Mouse (Mus musculus) heart, embryonic 16.5 days (tissue): ENCODE data around the gene Tvp23b. TPM values are rescaled to one million over a fixed set of nuclear protein-coding genes. Genes with fewer than 3 reads are reported as not detected.

Experiments
- ATAC-seq: fragments of 200-750 bp; cut with Nextera tagmentation; replicated peaks from 2 replicates; pipeline ENCODE4 v1.8.0; 2017; ENCODE audit warnings: moderate number of reproducible peaks; ENCODE audit not compliant: insufficient read depth, low FRiP score; ENCODE audit errors: extremely low read depth
- H3K27ac ChIP-seq: fragments of 300-500 bp; sonication (generic); 2 replicates; pipeline ENCODE4 v1.5.1; 2014; ENCODE audit warnings: mild to moderate bottlenecking, low read length, control low read depth, moderate library complexity
- H3K27me3 ChIP-seq: fragments of 300-500 bp; sonication (generic); 2 replicates; pipeline ENCODE4 v1.6.1; 2014; ENCODE audit warnings: low read length, mixed read lengths; ENCODE audit not compliant: control insufficient read depth, insufficient read depth
- H3K36me3 ChIP-seq: fragments of 300-500 bp; sonication (generic); 2 replicates; pipeline ENCODE4 v1.6.1; 2014; ENCODE audit not compliant: control insufficient read depth, insufficient read depth
- H3K4me1 ChIP-seq: fragments of 300-500 bp; sonication (generic); 2 replicates; pipeline ENCODE4 v1.6.1; 2014; ENCODE audit warnings: low read length, mixed read lengths; ENCODE audit not compliant: control insufficient read depth, insufficient read depth
- H3K4me2 ChIP-seq: fragments of 300-500 bp; sonication (generic); 2 replicates; pipeline ENCODE4 v1.6.1; 2014; ENCODE audit warnings: low read depth, mild to moderate bottlenecking, control low read depth, low read length
- H3K4me3 ChIP-seq: fragments of 300-500 bp; sonication (generic); 2 replicates; pipeline ENCODE4 v1.5.1; 2014; ENCODE audit warnings: mild to moderate bottlenecking, control low read depth, low read length
- H3K9ac ChIP-seq: fragments of 300-500 bp; sonication (generic); 2 replicates; pipeline ENCODE4 v1.6.1; 2014; ENCODE audit warnings: low read length, control low read depth
- H3K9me3 ChIP-seq: fragments of 300-500 bp; sonication (generic); replicated peaks from 2 replicates; pipeline ENCODE4 v1.6.1; 2016; ENCODE audit warnings: low read length; ENCODE audit not compliant: control insufficient read depth
- WGBS: fragments of 180-500 bp; shearing (Covaris S2); extraction: QIAGEN DNeasy Blood & Tissue Kit; methylation state at CpG from one replicate; pipeline ENCODE4 v1.1.7; 2014; 5-methylcytosine and 5-hydroxymethylcytosine counted together
- polyA plus RNA-seq: library from polyadenylated mRNA; unstranded; fragments of >200 nt; fragmentation: Nextera tagmentation; extraction: Ambion mirVana; gene quantifications from 2 replicates; pipeline ENCODE4 v1.2.1, GENCODE M21; 2015

Gene Tvp23b
- polyA plus RNA-seq = 45.6 and 54.9 TPM in 2 replicates

DNA sequence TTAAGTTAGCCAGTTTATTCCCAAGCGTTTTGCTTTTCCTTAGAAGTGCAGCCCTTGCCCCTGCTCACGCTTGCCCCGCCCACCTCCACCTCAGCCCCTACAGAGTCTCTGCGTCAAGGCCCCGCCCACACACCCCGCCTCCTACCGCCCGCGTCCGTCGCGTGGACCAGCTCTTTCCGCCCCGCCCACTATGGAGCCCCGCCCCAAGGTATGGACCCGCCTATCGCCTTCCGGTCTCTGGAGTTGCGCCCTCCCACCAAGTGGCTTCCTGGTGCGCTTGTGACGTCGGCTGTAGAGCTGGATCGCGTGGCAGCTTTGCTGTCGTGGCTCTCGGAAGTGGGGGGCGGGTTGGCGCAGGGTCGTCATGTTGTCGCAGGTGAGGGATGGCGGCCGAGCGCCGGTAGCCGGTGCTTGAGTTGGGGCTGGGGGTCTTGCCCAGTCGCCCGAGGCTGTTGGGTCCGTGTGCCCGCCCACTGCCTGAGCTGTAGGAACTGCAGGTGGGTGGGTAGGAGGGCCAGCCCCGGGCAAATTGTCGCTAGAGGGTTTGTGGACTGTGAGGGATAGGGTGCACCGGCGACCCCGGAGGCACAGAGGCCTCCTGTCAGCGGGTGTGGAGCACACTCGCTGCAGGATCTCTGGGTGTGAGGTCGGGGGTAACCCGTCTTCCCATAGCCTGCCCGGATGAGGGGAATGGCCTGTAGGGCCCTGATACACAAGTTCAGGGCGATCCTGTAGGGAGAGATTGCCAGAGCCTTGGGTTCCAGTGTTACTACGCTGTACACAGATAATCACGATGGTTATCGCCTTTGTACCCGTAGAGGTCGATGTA, at the start of gene Tvp23b:
Gene Tvp23b, plus strand, starts transcription at position 236 of the 829 bp plus-strand sequence.
- under 1% methylated on average over 55 of the region's 55 CpGs for WGBS
- Histone ChIP-seq H3K9ac (peak within 1 kb of the TSS; percentile 91), H3K27me3 (no peaks in the 10 kb centered on the region), H3K9me3 (no peaks in the 10 kb centered on the region), H3K4me2 (peak within 1 kb of the TSS; percentile 90), H3K4me1 (peaks cover 7% of the 10 kb centered on the region), H3K27ac (peak within 1 kb of the TSS; percentile 88), H3K36me3 (peaks cover 13% of the 10 kb centered on the region), H3K4me3 (peak within 1 kb of the TSS; percentile 93)
- ATAC-seq = peak; percentile 96

DNA sequence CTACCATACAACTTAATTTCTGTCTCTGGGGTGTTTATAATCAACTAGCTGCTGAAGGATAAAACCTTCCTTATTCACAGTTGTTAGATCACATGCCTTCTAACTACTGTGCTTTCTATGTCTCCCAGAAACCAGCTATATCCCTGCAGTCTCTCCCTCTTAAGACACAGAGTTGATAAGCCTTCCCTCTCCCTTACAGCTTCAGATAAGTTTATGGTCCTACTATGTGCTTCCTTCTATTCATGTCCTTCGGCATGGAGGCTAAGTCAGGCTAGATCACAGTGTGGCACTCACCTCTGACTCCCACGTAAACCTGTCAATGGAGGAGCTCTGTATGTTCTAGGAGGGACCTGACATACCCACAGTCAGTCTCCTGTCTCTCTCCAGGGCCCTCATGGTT, 48.9 kb upstream of the Tvp23b start:
- H3K27me3 ChIP-seq = no peaks in the 10 kb centered on the region
- no peaks in the 10 kb centered on the region for H3K4me1 ChIP-seq
- H3K36me3 ChIP-seq = no peaks in the 10 kb centered on the region; the same call in 1 of the 2 replicates
- H3K9me3 ChIP-seq = no peaks in the 10 kb centered on the region
- no peak overlapping the region for H3K4me2 ChIP-seq
- no peak for ATAC-seq
- H3K9ac ChIP-seq = no peak overlapping the region
- WGBS = 72% methylated on average over 2 of the region's 2 CpGs
- H3K27ac ChIP-seq = no peak overlapping the region
- no peak overlapping the region for H3K4me3 ChIP-seq

GRCm38 (mm10) chr11:62831906-62832305, 47.3 kb upstream of the Tvp23b start:
- no peak overlapping the region for H3K9ac ChIP-seq
- no peak for ATAC-seq

DNA sequence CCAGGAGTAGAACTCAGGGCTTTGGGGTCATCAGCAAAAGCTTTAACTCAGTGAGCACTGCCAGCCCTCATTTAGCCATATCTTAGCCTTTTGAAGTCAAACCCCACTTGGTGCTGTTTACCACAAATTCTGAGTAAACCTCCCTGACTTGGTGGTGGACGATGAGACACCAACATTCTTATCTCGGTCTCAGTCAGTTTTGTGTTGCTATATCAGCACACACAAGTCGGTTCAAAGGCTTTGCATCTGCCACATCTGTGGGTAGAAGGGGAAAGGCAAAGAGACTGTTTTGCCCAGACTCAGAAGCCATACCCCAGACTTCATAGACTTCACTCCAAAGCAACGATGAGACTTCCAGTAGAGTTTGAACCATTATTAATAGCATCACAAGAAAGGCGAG, 34.7 kb upstream of the Tvp23b start:
- no peak overlapping the region for H3K4me2 ChIP-seq
- H3K9me3 ChIP-seq = no peaks in the 10 kb centered on the region
- H3K4me3 ChIP-seq = no peak overlapping the region
- WGBS = 75% methylated on average over 5 of the region's 5 CpGs
- H3K4me1 ChIP-seq = no peaks in the 10 kb centered on the region
- 0 out of 2 replicates have a peak, but pooled peaks cover 2% of the 10 kb centered on the region for H3K36me3 ChIP-seq
- H3K27me3 ChIP-seq = no peaks in the 10 kb centered on the region
- H3K27ac ChIP-seq = no peak overlapping the region
- no peak for ATAC-seq
- H3K9ac ChIP-seq = no peak overlapping the region

More at GRCm38 (mm10) chr11:62831906-62832305, 47.3 kb upstream of the Tvp23b start:
- no peak overlapping the region for H3K27ac ChIP-seq
- H3K36me3 ChIP-seq = no peaks in the 10 kb centered on the region; the same call in none of the 2 replicates
- H3K9me3 ChIP-seq = no peaks in the 10 kb centered on the region
- H3K27me3 ChIP-seq = no peaks in the 10 kb centered on the region
- no peak overlapping the region for H3K4me2 ChIP-seq
- no peaks in the 10 kb centered on the region for H3K4me1 ChIP-seq
- no peak overlapping the region for H3K4me3 ChIP-seq

GRCm38 (mm10) chr11:62845730-62846129, 33.5 kb upstream of the Tvp23b start:
- Histone ChIP-seq H3K9me3 (no peaks in the 10 kb centered on the region), H3K36me3 (0 out of 2 replicates have a peak, but pooled peaks cover 2% of the 10 kb centered on the region), H3K4me1 (no peaks in the 10 kb centered on the region), H3K9ac (no peak overlapping the region), H3K27me3 (no peaks in the 10 kb centered on the region), H3K27ac (no peak overlapping the region), H3K4me2 (no peak overlapping the region), H3K4me3 (no peak overlapping the region)
- 68% methylated on average over 3 of the region's 3 CpGs for WGBS
- no peak for ATAC-seq

- Histone ChIP-seq H3K4me2 (peak within 1 kb of the TSS; percentile 24), H3K4me3 (no peak within 1 kb of the TSS), H3K27me3 (no peaks in the 10 kb centered on the region), H3K9ac (no peak within 1 kb of the TSS), H3K9me3 (no peaks in the 10 kb centered on the region), H3K4me1 (no peaks in the 10 kb centered on the region), H3K36me3 (no peaks in the 10 kb centered on the region), H3K27ac (no peak within 1 kb of the TSS)
- ATAC-seq = no peak
- 39% methylated on average over 12 of the region's 12 CpGs for WGBS
Observed at GRCm38 (mm10) chr11:62846961-62847654, 32.1 kb upstream of the Tvp23b start, which contains the start of gene Fbxw10. Gene Fbxw10 (plus strand): TSS chr11:62847069.

- no peak for ATAC-seq
- Histone ChIP-seq H3K27ac (no peak overlapping the region), H3K27me3 (no peaks in the 10 kb centered on the region), H3K4me3 (no peak overlapping the region), H3K4me1 (no peaks in the 10 kb centered on the region), H3K4me2 (no peak overlapping the region), H3K36me3 (no peaks in the 10 kb centered on the region), H3K9me3 (no peaks in the 10 kb centered on the region), H3K9ac (no peak overlapping the region)
- WGBS = 53% methylated on average over 4 of the region's 4 CpGs
Observed at GRCm38 (mm10) chr11:62847655-62848191, 31.5 kb upstream of the Tvp23b start.

DNA sequence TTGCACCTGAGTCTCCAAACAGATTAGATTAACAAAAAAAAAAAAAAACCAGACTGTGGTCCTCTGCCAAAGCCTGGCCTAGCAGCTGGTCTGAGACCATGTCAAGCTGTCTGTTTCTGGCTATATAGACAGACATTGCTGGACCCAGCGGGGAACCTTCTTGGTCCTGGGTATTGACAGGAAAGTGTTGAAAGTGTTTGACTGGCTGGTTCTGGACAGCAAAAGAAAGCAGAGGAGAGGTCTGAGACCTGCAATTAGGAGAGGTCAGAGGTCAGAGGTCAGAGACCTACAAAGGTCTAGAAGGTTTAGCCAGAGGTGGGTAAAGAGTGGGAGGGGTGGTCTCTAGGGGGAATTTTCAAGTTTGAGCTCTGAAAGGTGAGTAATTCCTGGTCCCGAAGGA, 31.0 kb upstream of the Tvp23b start:
- Histone ChIP-seq H3K27ac (no peak overlapping the region), H3K36me3 (no peaks in the 10 kb centered on the region), H3K9ac (no peak overlapping the region), H3K4me2 (no peak overlapping the region), H3K4me3 (no peak overlapping the region), H3K27me3 (no peaks in the 10 kb centered on the region), H3K4me1 (no peaks in the 10 kb centered on the region), H3K9me3 (no peaks in the 10 kb centered on the region)
- 54% methylated on average over 2 of the region's 2 CpGs for WGBS
- no peak for ATAC-seq

DNA sequence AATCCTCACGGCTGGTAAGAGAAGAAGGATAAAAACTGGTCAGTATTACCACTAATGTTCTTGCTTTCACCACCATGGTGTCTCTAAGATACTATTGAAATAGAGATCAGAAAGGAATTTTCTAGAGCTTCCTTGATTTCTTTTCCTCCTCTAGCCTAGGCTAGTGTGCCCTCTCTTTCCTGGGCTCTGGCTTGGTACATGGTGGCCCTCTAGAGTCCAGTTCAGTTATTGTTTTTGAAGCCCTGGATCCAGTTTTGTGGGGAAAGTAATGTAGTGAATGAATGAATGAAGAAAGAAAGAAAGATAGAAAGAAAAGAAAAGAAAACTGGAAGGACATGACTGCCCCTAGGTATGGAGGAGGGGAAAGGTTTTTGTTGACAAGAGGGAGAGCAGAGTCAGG, 28.1 kb upstream of the Tvp23b start:
- no peaks in the 10 kb centered on the region for H3K36me3 ChIP-seq
- ATAC-seq = no peak
- H3K27me3 ChIP-seq = no peaks in the 10 kb centered on the region
- H3K9me3 ChIP-seq = no peaks in the 10 kb centered on the region
- 90% methylated on average over 1 of the region's 1 CpGs for WGBS
- H3K27ac ChIP-seq = no peak overlapping the region
- no peaks in the 10 kb centered on the region for H3K4me1 ChIP-seq
- no peak overlapping the region for H3K4me2 ChIP-seq
- no peak overlapping the region for H3K9ac ChIP-seq
- H3K4me3 ChIP-seq = no peak overlapping the region
